Mouse (Mus musculus) neural tube, embryonic 13.5 days (tissue): ENCODE measurements around the gene Gata5. TPM values are rescaled to one million over a fixed set of nuclear protein-coding genes. Genes with fewer than 3 reads are reported as not detected.

Experiments
- ATAC-seq: fragments of 200-750 bp; cut with Nextera tagmentation; 2 replicates; pipeline ENCODE4 v1.8.0; 2017; ENCODE audit warnings: low read depth, mild to moderate bottlenecking, moderate TSS enrichment, moderate library complexity
- H3K27ac ChIP-seq: fragments of 300-500 bp; sonication (generic); replicated peaks from 2 replicates; pipeline ENCODE4 v1.5.1; 2015; ENCODE audit warnings: moderate library complexity, mild to moderate bottlenecking, inconsistent platforms
- H3K27me3 ChIP-seq: fragments of 300-500 bp; sonication (generic); 2 replicates; pipeline ENCODE4 v1.6.1; 2015; ENCODE audit warnings: mild to moderate bottlenecking, inconsistent platforms
- H3K36me3 ChIP-seq: fragments of 300-500 bp; sonication (generic); 2 replicates; pipeline ENCODE4 v1.6.1; 2015; ENCODE audit warnings: mild to moderate bottlenecking, inconsistent platforms
- H3K4me1 ChIP-seq: fragments of 300-500 bp; sonication (generic); replicated peaks from 2 replicates; pipeline ENCODE4 v1.6.1; 2015; ENCODE audit warnings: inconsistent platforms
- H3K4me2 ChIP-seq: fragments of 300-500 bp; sonication (generic); 2 replicates; pipeline ENCODE4 v1.6.1; 2015; ENCODE audit warnings: inconsistent platforms, mild to moderate bottlenecking, moderate library complexity
- H3K4me3 ChIP-seq: fragments of 300-500 bp; sonication (generic); 2 replicates; pipeline ENCODE4 v1.5.1; 2015; ENCODE audit warnings: mild to moderate bottlenecking, inconsistent platforms
- H3K9ac ChIP-seq: fragments of 300-500 bp; sonication (generic); 2 replicates; pipeline ENCODE4 v1.6.1; 2015; ENCODE audit warnings: moderate library complexity, mild to moderate bottlenecking, inconsistent platforms
- H3K9me3 ChIP-seq: fragments of 300-500 bp; sonication (generic); 2 replicates; pipeline ENCODE4 v1.6.1; 2016; ENCODE audit warnings: inconsistent platforms
- WGBS: fragments of 180-500 bp; shearing (Covaris S2); methylation state at CpG from one replicate; pipeline ENCODE4 v1.1.7; 2015; 5-methylcytosine and 5-hydroxymethylcytosine counted together
- polyA plus RNA-seq: library from polyadenylated mRNA; unstranded; fragments of >200 nt; fragmentation: Nextera tagmentation; extraction: Ambion mirVana; gene quantifications from 2 replicates; pipeline ENCODE4 v1.2.1, GENCODE M21; 2015

Gata5 gene
- polyA plus RNA-seq, 1 experiment from 2014 or later = 0.10 TPM

DNA sequence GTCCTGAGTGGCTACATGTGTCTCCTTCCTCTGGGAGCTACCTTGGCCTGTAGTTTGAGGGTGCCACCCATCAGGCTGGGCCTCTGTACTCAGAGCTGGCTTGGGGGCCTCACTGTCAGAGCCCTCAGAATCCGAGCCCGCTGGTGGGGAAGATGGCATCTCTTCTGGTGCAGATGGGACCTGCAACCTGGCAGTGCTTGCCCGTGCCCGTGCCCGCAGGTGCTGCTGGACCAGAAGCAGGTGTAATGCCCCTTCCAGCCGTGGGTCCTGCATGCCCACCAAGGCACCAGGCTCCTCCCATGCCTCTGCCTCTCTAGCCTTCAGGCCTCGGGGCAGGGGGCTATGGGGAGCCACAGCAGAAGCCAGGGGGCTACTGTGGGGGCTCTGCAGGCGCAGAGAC, 55.2 kb downstream of the Gata5 start:
- 81% methylated on average over 8 of the region's 8 CpGs for WGBS

GRCm38 (mm10) chr2:180277773-180278320, 56.7 kb downstream of the Gata5 start:
- Histone ChIP-seq H3K9ac (no peak overlapping the region), H3K4me3 (no peak overlapping the region), H3K4me2 (no peak overlapping the region), H3K9me3 (no peaks in the 10 kb centered on the region), H3K27ac (no peak overlapping the region), H3K27me3 (peaks cover 15% of the 10 kb centered on the region), H3K4me1 (peaks cover 10% of the 10 kb centered on the region), H3K36me3 (no peaks in the 10 kb centered on the region)
- 67% methylated on average over 8 of the region's 8 CpGs for WGBS
- no peak for ATAC-seq

More for the DNA sequence above, 55.2 kb downstream of the Gata5 start:
- peaks cover 12% of the 10 kb centered on the region for H3K27me3 ChIP-seq
- no peak overlapping the region for H3K4me2 ChIP-seq
- H3K9ac ChIP-seq = no peak overlapping the region
- ATAC-seq = no peak
- no peak overlapping the region for H3K4me3 ChIP-seq
- H3K9me3 ChIP-seq = no peaks in the 10 kb centered on the region
- 0 out of 2 replicates have a peak, but pooled peaks cover 3% of the 10 kb centered on the region for H3K4me1 ChIP-seq
- H3K36me3 ChIP-seq = no peaks in the 10 kb centered on the region
- H3K27ac ChIP-seq = no peak overlapping the region

DNA sequence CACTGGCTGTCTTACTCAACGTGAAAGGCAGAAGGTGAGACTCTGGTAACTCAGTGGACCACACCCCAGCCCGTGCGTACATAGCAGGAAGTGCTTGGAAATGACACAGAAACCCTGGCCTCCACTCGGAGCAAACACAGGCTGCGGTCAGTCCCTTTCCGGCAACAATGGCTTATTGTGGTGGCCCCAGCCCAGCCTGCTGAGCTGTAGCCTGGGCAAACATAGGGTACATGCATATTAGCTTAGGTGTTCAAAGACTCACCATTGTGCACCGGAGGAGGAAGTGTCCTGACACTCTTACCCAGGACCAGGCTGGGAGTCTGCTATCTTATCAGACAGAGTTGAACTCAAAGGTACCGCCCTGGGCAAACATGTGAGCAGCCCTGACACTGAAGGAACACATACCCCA, 57.6 kb downstream of the Gata5 start:
- no peak for ATAC-seq
- Histone ChIP-seq H3K27me3 (peaks cover 15% of the 10 kb centered on the region), H3K36me3 (no peaks in the 10 kb centered on the region), H3K27ac (no peak overlapping the region), H3K4me3 (no peak overlapping the region), H3K9ac (no peak overlapping the region), H3K4me2 (no peak overlapping the region), H3K9me3 (no peaks in the 10 kb centered on the region), H3K4me1 (peaks cover 19% of the 10 kb centered on the region)
- 74% methylated on average over 8 of the region's 8 CpGs for WGBS

DNA sequence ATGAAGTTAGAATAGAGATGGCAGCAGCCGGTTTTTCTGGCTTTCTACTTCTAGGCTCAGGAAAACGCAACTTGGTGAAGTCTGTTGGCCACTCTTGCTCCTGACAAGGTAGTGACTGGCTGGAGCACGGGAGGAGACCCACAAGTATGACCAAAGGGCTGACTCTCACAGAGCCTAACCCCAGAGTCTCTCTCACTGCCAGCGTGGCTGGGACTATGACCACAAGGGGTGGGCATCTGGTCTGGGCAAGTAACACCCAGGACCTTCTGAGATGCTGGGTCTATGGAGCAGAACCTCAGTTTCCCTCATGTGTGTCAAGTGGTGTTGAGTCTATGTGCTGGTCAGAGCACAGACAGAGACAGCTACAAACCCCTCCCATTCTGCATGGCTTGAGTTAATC, 58.1 kb downstream of the Gata5 start:
- Histone ChIP-seq H3K27ac (no peak overlapping the region), H3K4me3 (no peak overlapping the region), H3K9me3 (no peaks in the 10 kb centered on the region), H3K36me3 (no peaks in the 10 kb centered on the region), H3K9ac (no peak overlapping the region), H3K4me1 (peaks cover 24% of the 10 kb centered on the region), H3K27me3 (peaks cover 15% of the 10 kb centered on the region), H3K4me2 (no peak overlapping the region)
- ATAC-seq = no peak
- WGBS = 64% methylated on average over 4 of the region's 4 CpGs

- ATAC-seq = 0 out of 2 replicates have a peak, but pooled peaks have one; percentile 10
- 2% methylated on average over 8 of the region's 8 CpGs for WGBS
- H3K4me1 ChIP-seq = peaks cover 30% of the 10 kb centered on the region
- peak overlapping the region; percentile 21 for H3K4me2 ChIP-seq
- no peaks in the 10 kb centered on the region for H3K36me3 ChIP-seq
- peaks cover 15% of the 10 kb centered on the region for H3K27me3 ChIP-seq
- no peaks in the 10 kb centered on the region for H3K9me3 ChIP-seq
- no peak overlapping the region for H3K27ac ChIP-seq
- no peak overlapping the region for H3K4me3 ChIP-seq
- H3K9ac ChIP-seq = no peak overlapping the region
These were observed 58.7 kb downstream of the Gata5 start for GRCm38 (mm10) chr2:180275836-180276235.

Other genes with a start within 250 kb of the Gata5 start
- 2.5 TPM in 2 replicates for gene Hrh3, start 230.2 kb downstream of the Gata5 start, polyA plus RNA-seq
- 61.2 and 64.5 TPM in 2 replicates for gene Osbpl2, start 215.4 kb downstream of the Gata5 start, polyA plus RNA-seq
- gene Adrm1, start 163.2 kb downstream of the Gata5 start, polyA plus RNA-seq = 190 and 208 TPM in 2 replicates
- gene Lama5, start 108.8 kb downstream of the Gata5 start, polyA plus RNA-seq = 2.0 and 2.4 TPM in 2 replicates
- gene Rps21, start 77.3 kb downstream of the Gata5 start, polyA plus RNA-seq = 362 and 435 TPM in 2 replicates
- gene Cables2, start 61.2 kb downstream of the Gata5 start, polyA plus RNA-seq = 22.0 and 23.9 TPM in 2 replicates
- not detected in 2 replicates for gene Rbbp8nl, start 44.8 kb downstream of the Gata5 start, polyA plus RNA-seq
- 5.1 and 5.4 TPM in 2 replicates for gene Slco4a1, start 121.5 kb upstream of the Gata5 start, polyA plus RNA-seq
- 0.43 and 0.47 TPM in 2 replicates for gene Ntsr1, start 165.3 kb upstream of the Gata5 start, polyA plus RNA-seq
- gene Mrgbp, start 246.6 kb upstream of the Gata5 start, polyA plus RNA-seq = 40.1 and 43.8 TPM in 2 replicates